Mouse (Mus musculus): ENCODE results near the gene Iqcn.

DNA sequence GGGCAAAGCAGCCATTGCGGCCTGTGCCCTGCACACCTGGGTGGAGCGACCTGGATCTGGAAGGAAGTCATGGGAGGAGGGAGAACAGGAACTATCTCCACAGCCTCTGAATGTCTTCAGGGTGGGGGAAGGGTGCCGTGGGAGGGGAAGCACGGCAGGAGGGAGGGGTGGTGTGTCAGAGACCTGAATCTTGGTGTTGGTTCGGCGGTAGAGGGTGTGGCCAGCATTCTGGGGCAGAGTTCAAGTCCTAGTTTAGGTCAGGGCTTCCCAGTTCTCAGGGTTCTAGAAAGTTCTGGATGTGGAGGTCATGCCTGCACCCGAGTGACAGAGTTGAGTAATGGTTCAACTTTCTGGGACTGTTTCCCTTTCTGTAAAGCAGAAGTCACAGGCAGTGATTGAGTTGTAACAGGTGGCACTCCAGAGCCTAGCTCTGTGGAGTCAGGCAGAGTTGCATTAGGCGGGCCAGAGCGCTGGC is 16.6 kb downstream of the Iqcn start:
- no peak for TF ChIP-seq POLR2A (IDR thresholded peaks at IDR 0.05; ENCODE audit: low read depth, low read length)
- no peak for TF ChIP-seq CTCF (IDR thresholded peaks at IDR 0.05; ENCODE audit: borderline replicate concordance, insufficient read depth, low read length)
